9 mouse cellular contexts compared by ENCODE assay signal in the genomic region with DNA sequence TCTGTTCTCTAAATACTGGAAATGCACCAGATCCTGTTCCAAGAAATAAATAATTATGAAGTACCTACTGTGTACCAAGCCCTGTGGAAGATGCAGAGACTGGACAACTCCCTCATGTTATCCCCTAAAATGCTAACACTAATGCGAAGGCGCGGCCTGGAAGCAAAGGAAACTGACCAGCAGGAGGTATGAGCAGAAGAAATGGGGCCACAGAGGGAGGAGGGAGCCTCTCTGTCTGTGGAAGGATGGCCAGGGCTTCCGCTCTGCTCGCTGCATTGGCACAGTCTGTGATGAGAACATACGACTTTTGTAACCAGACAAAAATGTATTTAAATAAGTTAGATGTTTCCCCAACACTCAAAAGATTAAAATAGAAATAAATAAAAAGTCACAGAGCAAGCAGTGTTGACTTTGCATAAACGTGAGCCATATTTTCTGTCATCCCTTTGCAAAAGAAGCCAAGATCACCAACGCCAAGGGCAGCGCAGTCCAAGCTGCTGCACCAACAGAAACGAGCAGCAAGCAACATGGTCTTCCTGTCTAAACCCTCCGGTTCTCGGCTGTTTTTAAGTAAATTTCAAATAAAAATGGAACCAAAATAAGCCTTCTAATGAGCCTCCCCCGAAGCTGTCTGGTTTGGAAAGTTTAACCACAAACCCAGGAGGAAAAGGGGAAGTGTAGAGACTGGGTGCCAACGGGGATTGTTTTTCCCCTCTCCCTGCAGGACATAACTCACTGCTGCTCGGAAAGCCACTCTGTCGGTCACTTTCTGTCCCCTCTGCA. TPM values are rescaled to one million over a fixed set of nuclear protein-coding genes. Genes with fewer than 3 reads are reported as not detected.
A peak's percentile ranks its signal among the peaks of the same experiment; 100 is the strongest.
DNase-seq lines count a peak whose midpoint lies in the region; ATAC-seq and TF ChIP-seq lines count a peak whose summit lies in the region.
"Had no signal": no experiment of that assay in that cellular context is flagged by ENCODE, and none has a peak within 500 bp of the region (broad histone marks: within the 10 kb centered on the region; RNA-seq: fewer than 3 reads in every experiment).

No protein-coding gene starts in this region.

- TF ChIP-seq POLR2A in small intestine, adult 2 months (IDR thresholded peaks at IDR 0.05; ENCODE audit: low read depth, low read length) = no peak

- TF ChIP-seq CTCF in small intestine, adult 2 months (IDR thresholded peaks at IDR 0.05; ENCODE audit: extremely low read depth, insufficient read length, insufficient replicate concordance, low read depth, low read length) = no peak

- no peak overlapping the region for H3K9ac ChIP-seq in midbrain, embryonic 13.5 days (replicated peaks)

- no peaks in the 10 kb centered on the region for H3K36me3 ChIP-seq in small intestine, adult 2 months (ENCODE audit: control insufficient read depth, insufficient read depth, low read length)
- H3K36me3 ChIP-seq in midbrain, embryonic 13.5 days = no peaks in the 10 kb centered on the region

- no peaks in the 10 kb centered on the region for H3K9me3 ChIP-seq in midbrain, embryonic 13.5 days

- peak overlapping the region; percentile 52 for H3K27ac ChIP-seq in small intestine, adult 2 months (ENCODE audit: insufficient read depth, low read depth, low read length)
- H3K27ac ChIP-seq in midbrain, embryonic 13.5 days = no peak overlapping the region

- DNase-seq in lung, postnatal 10 days = peak; percentile 73
- no peak for DNase-seq in lung, postnatal 25 days (ENCODE audit: low spot score)
- peak; percentile 21 for DNase-seq in cerebellum, adult 9-11 months
- DNase-seq in spleen, postnatal 10 days (ENCODE audit: low spot score in 2 of 2) = no peak

- H3K4me3 ChIP-seq in small intestine, adult 2 months (ENCODE audit: low read depth, low read length) = peak overlapping the region; percentile 35
- H3K4me3 ChIP-seq in midbrain, embryonic 13.5 days (replicated peaks) = no peak overlapping the region

- ATAC-seq in hematopoietic stem cell, adult 5-6 weeks (replicated peaks in 1 of 2; ENCODE audit: insufficient read depth in 1 of 2, low FRiP score in 2 of 2, low TSS enrichment in 1 of 2, low read depth in 1 of 2, poor library complexity in 2 of 2, severe bottlenecking in 2 of 2) = peak; percentile 20 to 63; a peak in 2 of 4 replicates
- no peak for ATAC-seq in midbrain, embryonic 13.5 days

- no peak overlapping the region for H3K4me2 ChIP-seq in midbrain, embryonic 13.5 days (replicated peaks)

- H3K4me1 ChIP-seq in small intestine, adult 2 months (ENCODE audit: control insufficient read depth, insufficient read depth, insufficient read length, low read length) = peaks cover 11% of the 10 kb centered on the region; the same call in 1 of the 2 replicates
- no peaks in the 10 kb centered on the region; the same call in 1 of the 2 replicates for H3K4me1 ChIP-seq in midbrain, embryonic 13.5 days (replicated peaks)

- H3K27me3 ChIP-seq in small intestine, adult 2 months (ENCODE audit: control insufficient read depth, insufficient read depth, low read length) = no peaks in the 10 kb centered on the region
- H3K27me3 ChIP-seq in midbrain, embryonic 13.5 days = no peaks in the 10 kb centered on the region

- 59% methylated on average over 16 of the region's 16 CpGs for WGBS in small intestine, adult 2 months
- 71% methylated on average over 16 of the region's 16 CpGs for WGBS in midbrain, embryonic 13.5 days

RNA-seq across cellular contexts. Expression of a gene that starts 18.9 kb away (rescaled TPM):
- 65.5 and 86.1 TPM in 2 replicates for total RNA-seq in hematopoietic stem cell, adult 5-6 weeks (2017)
- 3.5 and 3.6 TPM in 2 replicates for polyA plus RNA-seq in small intestine, adult 2 months (2012; rRNA removed)
- polyA plus RNA-seq in midbrain, embryonic 13.5 days (2015; fragmentation: Nextera tagmentation; extraction: Ambion mirVana) = 4.8 and 5.0 TPM in 2 replicates

RNA-seq across cellular contexts. Expression of a gene that starts 47.2 kb away (rescaled TPM):
- total RNA-seq in hematopoietic stem cell, adult 5-6 weeks (2017) = not detected in 2 replicates
- polyA plus RNA-seq in small intestine, adult 2 months (2012; rRNA removed) = not detected in 2 replicates
- not detected in 2 replicates for polyA plus RNA-seq in midbrain, embryonic 13.5 days (2015; fragmentation: Nextera tagmentation; extraction: Ambion mirVana)
- polyA plus RNA-seq: brain, embryonic 14.5 days; heart, embryonic 14.5 days had no signal

Comparison
In these comparisons a context has a peak if more than half of its experiments do, and no peak if none do; other contexts are left out.
1. DNase-seq: peak in lung, postnatal 10 days (single experiment) and cerebellum, adult 9-11 months (single experiment); none in lung, postnatal 25 days (single experiment) and spleen, postnatal 10 days (0 of 2).